Mouse (Mus musculus): ENCODE measurements around the gene Des. TPM values are rescaled to one million over a fixed set of nuclear protein-coding genes. Genes with fewer than 3 reads are reported as not detected.

The Des gene
- 341 and 642 TPM in 2 replicates for polyA plus RNA-seq (2016; fragmentation: Nextera tagmentation; extraction: Ambion mirVana)

DNA sequence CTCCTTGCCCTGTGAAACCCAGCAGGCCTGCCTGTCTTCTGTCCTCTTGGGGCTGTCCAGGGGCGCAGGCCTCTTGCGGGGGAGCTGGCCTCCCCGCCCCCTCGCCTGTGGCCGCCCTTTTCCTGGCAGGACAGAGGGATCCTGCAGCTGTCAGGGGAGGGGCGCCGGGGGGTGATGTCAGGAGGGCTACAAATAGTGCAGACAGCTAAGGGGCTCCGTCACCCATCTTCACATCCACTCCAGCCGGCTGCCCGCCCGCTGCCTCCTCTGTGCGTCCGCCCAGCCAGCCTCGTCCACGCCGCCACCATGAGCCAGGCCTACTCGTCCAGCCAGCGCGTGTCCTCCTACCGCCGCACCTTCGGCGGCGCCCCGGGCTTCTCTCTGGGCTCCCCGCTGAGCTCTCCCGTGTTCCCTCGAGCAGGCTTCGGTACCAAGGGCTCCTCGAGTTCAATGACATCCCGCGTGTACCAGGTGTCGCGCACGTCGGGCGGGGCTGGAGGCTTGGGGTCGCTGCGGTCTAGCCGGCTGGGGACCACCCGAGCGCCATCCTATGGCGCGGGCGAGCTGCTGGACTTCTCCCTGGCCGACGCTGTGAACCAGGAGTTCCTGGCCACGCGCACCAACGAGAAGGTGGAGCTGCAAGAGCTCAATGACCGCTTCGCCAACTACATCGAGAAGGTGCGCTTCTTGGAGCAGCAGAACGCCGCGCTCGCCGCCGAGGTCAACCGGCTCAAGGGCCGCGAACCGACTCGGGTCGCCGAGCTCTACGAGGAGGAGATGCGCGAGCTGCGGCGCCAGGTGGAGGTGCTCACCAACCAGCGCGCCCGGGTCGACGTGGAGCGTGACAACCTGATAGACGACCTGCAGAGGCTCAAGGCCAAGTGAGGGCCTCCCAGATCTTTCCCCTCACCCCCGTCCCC lies at the start of gene Des:
TSS of gene Des (plus strand) at position 218 of the 920 bp plus-strand sequence.
- H3K9me3 ChIP-seq, result no peaks in the 10 kb centered on the region
- peaks cover 64% of the 10 kb centered on the region for H3K4me1 ChIP-seq
- H3K27me3 ChIP-seq (ENCODE audit: insufficient read depth, poor library complexity, severe bottlenecking), result peaks cover 23% of the 10 kb centered on the region
- H3K4me3 ChIP-seq, result peak within 1 kb of the TSS; percentile 65
- DNase-seq (ENCODE audit: low spot score), result peak; percentile 93
- H3K36me3 ChIP-seq, result peaks cover 33% of the 10 kb centered on the region
- WGBS, result under 1% methylated on average over 80 of the region's 80 CpGs
- peak within 1 kb of the TSS; percentile 91 for H3K27ac ChIP-seq

DNA sequence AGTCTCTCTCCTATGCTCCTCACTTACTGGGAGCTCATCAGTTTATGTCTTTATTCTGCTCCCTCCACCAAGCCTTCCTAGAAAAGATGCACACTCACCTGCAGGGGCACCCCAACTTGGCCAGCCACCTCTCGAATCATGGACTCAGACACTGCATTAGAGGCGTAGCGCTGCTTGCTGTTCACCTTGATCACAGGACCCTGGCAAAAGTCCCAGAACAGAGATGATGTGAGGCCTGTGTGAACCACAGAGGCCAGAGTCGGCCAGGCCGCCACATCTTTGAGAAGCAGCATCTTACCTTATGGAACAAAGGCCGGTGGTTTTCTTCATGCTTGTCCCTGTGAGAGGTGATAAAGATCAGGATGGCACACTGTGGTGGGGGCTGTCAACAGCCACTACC lies 48.4 kb upstream of the Des start:
- no peak for DNase-seq (ENCODE audit: low spot score)
- Histone ChIP-seq H3K4me1 (peaks cover 19% of the 10 kb centered on the region), H3K36me3 (peaks cover 86% of the 10 kb centered on the region), H3K27me3 (ENCODE audit: insufficient read depth, poor library complexity, severe bottlenecking) (no peaks in the 10 kb centered on the region), H3K4me3 (no peak overlapping the region), H3K27ac (no peak overlapping the region), H3K9me3 (no peaks in the 10 kb centered on the region)
- WGBS, result 90% methylated on average over 6 of the region's 6 CpGs

DNA sequence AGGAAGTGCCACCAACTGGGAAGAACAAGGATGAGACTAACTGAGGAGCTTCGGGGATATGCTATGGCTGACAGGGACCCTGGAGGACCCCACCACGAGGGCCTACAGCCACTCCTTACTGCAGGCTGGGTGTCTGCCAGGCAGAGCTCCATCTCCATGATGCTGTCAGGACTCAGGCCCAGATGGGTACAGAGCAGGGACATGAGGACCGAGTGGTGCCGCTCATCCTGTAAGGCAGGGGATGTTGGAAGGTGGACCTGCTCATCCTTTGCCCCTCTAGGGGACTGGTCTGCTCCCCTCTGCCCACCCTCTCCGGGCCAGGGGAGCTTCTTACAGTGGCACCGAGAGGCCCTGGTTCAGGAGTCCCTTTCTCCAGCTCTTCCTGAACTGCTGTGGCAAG lies 45.1 kb upstream of the Des start:
- no peak overlapping the region for H3K27ac ChIP-seq
- no peak overlapping the region for H3K4me3 ChIP-seq
- DNase-seq (ENCODE audit: low spot score), result no peak
- H3K27me3 ChIP-seq (ENCODE audit: insufficient read depth, poor library complexity, severe bottlenecking), result no peaks in the 10 kb centered on the region
- peaks cover 61% of the 10 kb centered on the region for H3K36me3 ChIP-seq
- WGBS, result 91% methylated on average over 6 of the region's 6 CpGs
- H3K4me1 ChIP-seq, result peaks cover 24% of the 10 kb centered on the region
- no peaks in the 10 kb centered on the region for H3K9me3 ChIP-seq

DNA sequence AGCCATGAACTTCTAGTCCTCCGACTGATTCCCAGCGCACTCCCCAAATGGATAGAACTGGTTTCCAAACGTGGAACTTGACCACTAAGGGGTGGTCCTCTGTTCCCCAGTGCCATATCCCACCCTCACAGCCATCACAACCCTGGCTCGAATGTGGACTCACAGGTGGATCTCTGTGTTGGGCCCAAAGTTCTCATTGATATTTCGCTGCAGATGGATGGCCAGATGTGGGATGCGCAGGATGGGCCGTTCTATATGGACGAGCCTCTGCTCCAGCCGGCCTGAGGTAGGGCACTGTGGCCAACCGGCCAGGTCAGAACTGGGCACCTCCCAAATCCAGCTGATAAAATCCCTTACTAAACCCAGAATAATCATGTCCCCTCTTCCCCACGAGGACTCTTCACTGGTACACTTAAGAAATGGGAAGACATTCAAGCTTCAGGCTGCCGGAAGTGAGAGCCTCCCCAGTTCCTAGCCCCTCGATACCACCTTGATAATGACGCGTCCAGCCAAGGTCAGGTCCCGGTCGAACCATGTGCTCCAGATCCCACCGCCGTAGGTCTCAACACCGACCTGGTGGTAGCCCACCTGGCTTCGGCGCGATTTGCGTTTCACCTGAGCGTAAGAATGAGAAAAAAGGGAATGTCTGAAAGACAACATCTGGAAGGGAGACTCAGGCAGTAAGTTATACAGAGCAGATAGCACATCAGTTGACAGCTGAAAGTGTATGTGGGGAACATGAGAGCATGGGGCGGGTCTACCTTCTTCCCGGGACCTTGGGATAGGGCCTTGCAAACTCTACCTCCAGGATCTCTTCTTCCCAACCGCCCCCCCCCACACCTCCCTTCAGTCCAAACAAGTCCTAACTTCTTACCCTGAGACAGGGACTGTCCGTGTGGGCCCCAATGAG lies 44.4 kb upstream of the Des start:
- no peak for DNase-seq (ENCODE audit: low spot score)
- Histone ChIP-seq H3K9me3 (no peaks in the 10 kb centered on the region), H3K4me1 (peaks cover 24% of the 10 kb centered on the region), H3K27me3 (ENCODE audit: insufficient read depth, poor library complexity, severe bottlenecking) (no peaks in the 10 kb centered on the region), H3K27ac (peak overlapping the region; percentile 92), H3K4me3 (peak overlapping the region; percentile 78), H3K36me3 (peaks cover 54% of the 10 kb centered on the region)
- WGBS, result 79% methylated on average over 29 of the region's 29 CpGs

DNA sequence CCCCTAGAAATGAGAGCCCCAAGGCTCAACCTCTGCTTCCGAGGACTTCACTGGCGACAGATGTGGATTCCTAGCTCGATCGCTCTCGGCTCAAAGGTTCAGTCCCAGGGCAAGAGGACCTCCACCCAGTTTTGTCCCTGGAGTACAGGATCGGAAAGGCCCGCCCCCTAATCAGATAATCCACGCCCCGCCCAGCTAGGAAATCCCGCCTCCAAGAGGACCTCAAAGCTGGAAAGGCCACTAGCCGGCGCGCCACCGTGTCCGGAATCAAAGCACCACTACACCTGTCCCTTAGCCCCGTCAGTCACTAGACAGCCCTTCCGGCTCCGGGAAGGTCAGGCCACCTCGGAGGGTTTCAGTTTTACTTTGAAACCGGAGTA lies 43.3 kb upstream of the Des start:
- Histone ChIP-seq H3K27ac (peak overlapping the region; percentile 92), H3K4me1 (peaks cover 24% of the 10 kb centered on the region), H3K4me3 (peak overlapping the region; percentile 78), H3K9me3 (no peaks in the 10 kb centered on the region), H3K27me3 (ENCODE audit: insufficient read depth, poor library complexity, severe bottlenecking) (no peaks in the 10 kb centered on the region), H3K36me3 (peaks cover 42% of the 10 kb centered on the region)
- WGBS, result under 1% methylated on average over 20 of the region's 20 CpGs
- DNase-seq (ENCODE audit: low spot score), result peak; percentile 94

DNA sequence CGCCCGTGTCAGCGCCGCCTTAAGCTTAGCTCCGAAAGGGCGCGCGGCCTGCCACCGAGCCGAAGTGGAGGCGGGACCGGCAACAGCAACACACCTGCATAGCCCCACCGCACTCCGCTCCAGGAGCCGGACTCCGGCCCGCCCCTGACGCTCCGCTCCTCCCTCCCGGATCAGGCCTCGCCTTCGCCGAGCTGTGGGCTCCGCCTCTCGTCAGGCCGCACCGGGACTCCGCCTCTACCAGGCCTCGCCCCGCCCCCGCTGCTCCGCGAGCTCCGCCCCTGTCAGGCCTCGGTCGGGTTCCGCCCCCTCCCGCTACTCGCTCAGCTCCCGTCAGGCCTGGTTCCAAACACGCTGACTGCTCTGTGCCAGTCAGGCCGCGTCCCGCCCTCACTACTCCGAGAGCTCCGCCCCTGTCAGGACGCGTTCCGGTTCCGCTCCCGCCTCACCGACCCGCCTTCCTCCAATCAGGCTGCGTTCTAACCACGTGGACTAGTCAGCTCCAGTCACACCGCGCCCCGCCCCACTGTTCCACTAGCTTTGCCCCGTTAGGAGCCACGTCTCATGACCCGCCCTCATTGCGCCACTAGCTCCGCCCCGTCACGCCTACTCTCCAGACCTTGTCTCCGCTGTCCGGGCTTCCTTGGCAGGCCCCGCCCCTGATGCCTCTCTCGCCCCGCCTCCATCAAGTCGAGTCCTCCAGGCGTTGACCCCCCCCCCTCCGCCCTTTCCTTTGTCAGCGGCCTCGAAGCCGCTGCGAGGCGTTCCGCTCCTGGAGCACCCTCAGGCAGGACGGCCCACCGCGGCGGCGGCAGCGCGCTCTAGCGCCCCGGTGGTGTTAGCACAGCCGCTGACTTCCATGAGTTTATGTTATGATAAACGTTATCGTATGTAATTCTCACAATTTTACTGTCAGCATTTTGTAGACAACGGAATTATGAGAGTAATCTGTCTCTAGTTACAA lies 42.6 kb upstream of the Des start, which contains the start of gene Dnpep:
TSS of gene Dnpep (minus strand) at position 750 of the 961 bp plus-strand sequence.
- Histone ChIP-seq H3K4me3 (peak within 1 kb of the TSS; percentile 78), H3K36me3 (peaks cover 36% of the 10 kb centered on the region), H3K9me3 (no peaks in the 10 kb centered on the region), H3K4me1 (peaks cover 24% of the 10 kb centered on the region), H3K27me3 (ENCODE audit: insufficient read depth, poor library complexity, severe bottlenecking) (no peaks in the 10 kb centered on the region), H3K27ac (peak within 1 kb of the TSS; percentile 92)
- DNase-seq (ENCODE audit: low spot score), result peak; percentile 100
- WGBS, result under 1% methylated on average over 90 of the region's 92 CpGs

DNA sequence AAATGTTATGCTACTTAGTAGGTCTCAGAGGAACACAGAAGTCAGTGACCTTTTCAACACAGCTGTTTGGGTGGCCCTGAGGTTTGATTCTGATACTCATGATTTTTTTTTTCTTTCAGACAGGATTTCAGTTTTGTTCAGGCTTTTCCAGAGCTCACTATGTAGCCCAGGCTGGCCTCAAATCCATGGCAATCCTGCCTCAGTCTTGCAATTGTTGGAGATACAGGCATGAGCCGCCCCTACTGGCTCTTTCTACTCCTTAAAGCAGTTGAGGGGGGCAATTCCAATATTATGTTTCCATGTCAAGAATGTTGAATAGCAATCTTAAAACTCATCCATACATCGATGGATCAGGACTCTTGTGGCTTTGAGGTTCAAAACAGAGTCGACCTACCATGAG lies 41.8 kb upstream of the Des start:
- H3K9me3 ChIP-seq, result no peaks in the 10 kb centered on the region
- H3K27me3 ChIP-seq (ENCODE audit: insufficient read depth, poor library complexity, severe bottlenecking), result no peaks in the 10 kb centered on the region
- 60% methylated on average over 3 of the region's 3 CpGs for WGBS
- peak overlapping the region; percentile 78 for H3K4me3 ChIP-seq
- H3K27ac ChIP-seq, result peak overlapping the region; percentile 92
- H3K4me1 ChIP-seq, result peaks cover 24% of the 10 kb centered on the region
- DNase-seq (ENCODE audit: low spot score), result no peak
- H3K36me3 ChIP-seq, result peaks cover 28% of the 10 kb centered on the region

DNA sequence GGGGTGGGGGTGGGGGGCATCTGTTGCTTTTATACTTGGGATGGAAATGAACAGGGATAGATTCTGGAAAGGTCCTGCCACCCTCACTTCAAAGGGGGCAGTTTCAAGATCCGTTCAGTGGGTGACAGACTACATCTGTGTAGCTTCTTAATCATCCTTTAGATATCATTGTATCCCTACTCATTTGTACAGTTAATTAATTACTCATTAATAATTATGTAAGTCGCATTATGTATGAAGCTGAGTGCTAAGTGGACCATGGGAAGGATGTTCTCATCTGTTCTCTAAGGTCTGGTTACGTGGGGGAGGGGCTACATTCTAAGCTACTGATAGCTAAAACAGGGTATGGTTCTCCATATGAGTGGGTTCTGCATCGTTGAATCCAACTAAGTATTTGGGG lies 41.4 kb upstream of the Des start:
- no peaks in the 10 kb centered on the region for H3K27me3 ChIP-seq (ENCODE audit: insufficient read depth, poor library complexity, severe bottlenecking)
- H3K9me3 ChIP-seq, result no peaks in the 10 kb centered on the region
- peaks cover 24% of the 10 kb centered on the region for H3K4me1 ChIP-seq
- no peak for DNase-seq (ENCODE audit: low spot score)
- H3K4me3 ChIP-seq, result no peak overlapping the region
- peaks cover 23% of the 10 kb centered on the region for H3K36me3 ChIP-seq
- 87% methylated on average over 4 of the region's 4 CpGs for WGBS
- no peak overlapping the region for H3K27ac ChIP-seq

DNA sequence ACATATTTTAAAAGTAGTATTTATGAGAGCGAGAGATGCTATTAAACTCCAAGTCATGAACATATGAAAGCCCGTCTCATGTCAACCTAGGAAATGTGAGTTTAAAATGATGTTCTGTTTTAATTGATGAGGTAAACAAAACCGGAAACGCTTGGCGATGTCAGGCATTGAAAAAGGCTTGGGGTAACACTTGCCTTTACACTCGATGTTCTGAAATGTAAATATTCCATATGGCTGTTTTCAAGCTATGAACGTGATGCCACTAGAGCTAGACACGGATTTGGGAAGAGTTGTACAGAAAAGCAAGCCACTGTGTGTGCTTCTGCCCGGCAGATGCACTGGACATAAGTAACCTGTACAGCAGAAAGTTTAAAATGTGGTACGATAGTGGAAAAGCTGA lies 41.0 kb upstream of the Des start:
- H3K36me3 ChIP-seq, result peaks cover 19% of the 10 kb centered on the region
- 87% methylated on average over 10 of the region's 10 CpGs for WGBS
- H3K4me3 ChIP-seq, result no peak overlapping the region
- H3K27ac ChIP-seq, result no peak overlapping the region
- peaks cover 23% of the 10 kb centered on the region for H3K4me1 ChIP-seq
- DNase-seq (ENCODE audit: low spot score), result no peak
- H3K27me3 ChIP-seq (ENCODE audit: insufficient read depth, poor library complexity, severe bottlenecking), result no peaks in the 10 kb centered on the region
- no peaks in the 10 kb centered on the region for H3K9me3 ChIP-seq

DNA sequence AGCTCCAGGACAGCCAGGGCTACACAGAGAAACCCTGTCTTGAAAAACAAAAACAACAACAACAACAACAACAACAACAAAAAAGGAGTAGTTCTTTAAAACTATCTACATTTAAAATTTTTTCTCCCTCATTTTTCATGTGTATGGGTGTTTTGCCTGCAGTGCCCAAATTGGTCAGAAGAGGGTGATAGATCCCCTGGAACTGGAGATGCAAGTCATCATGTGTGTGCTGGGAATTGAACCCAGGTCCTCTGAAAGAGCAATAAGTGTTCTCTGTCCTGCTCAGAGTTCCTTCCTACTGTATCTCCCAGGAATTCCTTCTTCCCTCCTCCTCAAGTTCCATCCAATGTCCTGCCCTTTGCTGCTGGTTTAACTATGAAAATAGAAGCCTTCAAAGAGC lies 32.7 kb upstream of the Des start:
- Histone ChIP-seq H3K27me3 (ENCODE audit: insufficient read depth, poor library complexity, severe bottlenecking) (no peaks in the 10 kb centered on the region), H3K27ac (no peak overlapping the region), H3K4me1 (peaks cover 3% of the 10 kb centered on the region; the same call in 1 of the 2 replicates), H3K4me3 (no peak overlapping the region), H3K9me3 (no peaks in the 10 kb centered on the region), H3K36me3 (0 out of 2 replicates have a peak, but pooled peaks cover 2% of the 10 kb centered on the region)
- no peak for DNase-seq (ENCODE audit: low spot score)

DNA sequence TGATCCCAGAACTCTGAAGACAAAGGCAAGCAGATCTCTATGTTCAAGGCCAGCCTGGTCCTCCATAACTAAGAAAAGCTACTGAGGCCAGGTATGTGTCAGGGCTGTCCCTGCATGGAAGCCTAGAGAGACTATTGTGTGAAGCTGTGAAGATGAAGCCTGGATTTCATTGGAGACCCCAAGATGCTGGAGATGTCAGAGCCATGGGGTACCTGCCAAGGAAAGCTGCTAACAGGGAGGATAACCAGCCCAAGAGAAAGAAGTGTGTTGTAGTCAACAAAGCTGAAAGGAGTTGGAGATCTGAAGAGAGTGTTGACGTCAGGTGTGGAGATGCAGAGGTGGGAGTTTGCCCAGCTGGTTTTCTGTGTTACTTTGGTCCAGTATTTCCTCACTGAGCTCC lies 28.9 kb upstream of the Des start:
- H3K4me1 ChIP-seq, result peaks cover 4% of the 10 kb centered on the region
- no peak overlapping the region for H3K4me3 ChIP-seq
- no peaks in the 10 kb centered on the region for H3K9me3 ChIP-seq
- 0 out of 2 replicates have a peak, but pooled peaks cover 2% of the 10 kb centered on the region for H3K36me3 ChIP-seq
- H3K27me3 ChIP-seq (ENCODE audit: insufficient read depth, poor library complexity, severe bottlenecking), result no peaks in the 10 kb centered on the region
- H3K27ac ChIP-seq, result no peak overlapping the region
- no peak for DNase-seq (ENCODE audit: low spot score)
- 78% methylated on average over 1 of the region's 1 CpGs for WGBS

DNA sequence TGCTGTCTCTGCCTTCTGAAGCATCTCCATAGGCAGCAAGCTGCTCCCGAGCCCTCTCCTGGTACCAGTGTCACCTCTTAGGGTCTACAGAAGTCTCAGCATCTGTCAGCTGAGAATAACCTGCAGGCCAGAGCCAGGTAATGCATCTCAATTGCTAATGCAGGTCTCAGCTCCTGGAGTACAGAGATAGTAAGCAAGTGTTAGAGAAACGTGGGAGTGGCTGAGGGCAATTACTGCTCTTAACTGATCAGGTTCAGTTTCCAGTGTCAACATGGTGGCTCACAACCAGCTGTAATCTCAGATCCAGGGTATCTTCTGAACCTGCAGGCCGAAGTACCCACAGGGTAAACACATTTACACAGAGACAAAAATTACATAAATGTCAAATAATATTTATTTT lies 23.7 kb upstream of the Des start:
- DNase-seq (ENCODE audit: low spot score), result no peak
- no peak overlapping the region for H3K4me3 ChIP-seq
- no peak overlapping the region for H3K27ac ChIP-seq
- no peaks in the 10 kb centered on the region for H3K27me3 ChIP-seq (ENCODE audit: insufficient read depth, poor library complexity, severe bottlenecking)
- H3K36me3 ChIP-seq, result no peaks in the 10 kb centered on the region
- peaks cover 27% of the 10 kb centered on the region for H3K4me1 ChIP-seq
- no peaks in the 10 kb centered on the region for H3K9me3 ChIP-seq
- 54% methylated on average over 3 of the region's 3 CpGs for WGBS
